Mouse (Mus musculus): Measurements from ENCODE around the gene Dao. TPM values are rescaled to one million over a fixed set of nuclear protein-coding genes. Genes with fewer than 3 reads are reported as not detected.

The Dao gene
- polyA plus RNA-seq, 1 experiment = not detected

DNA sequence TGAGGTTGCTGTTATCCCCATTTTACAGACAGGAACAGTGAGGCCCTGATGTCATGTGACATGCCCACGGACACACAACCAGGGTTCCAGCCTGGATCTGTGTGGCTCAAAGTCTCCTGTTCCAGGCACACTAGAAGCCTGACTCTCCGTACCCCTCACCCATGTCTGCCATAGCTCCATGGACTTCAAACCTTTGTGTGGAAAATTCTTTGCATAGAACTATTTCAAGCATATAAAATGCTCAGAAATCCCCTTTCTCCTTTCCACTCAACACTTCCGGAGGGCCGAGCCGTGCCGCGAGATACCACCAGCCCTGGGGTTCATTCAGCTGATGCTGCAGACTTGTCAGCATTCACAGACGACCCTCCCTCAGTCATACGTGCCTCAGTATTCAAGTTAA, 64.0 kb downstream of the Dao start:
- no peaks in the 10 kb centered on the region for H3K36me3 ChIP-seq (ENCODE audit: control insufficient read depth)
- no peak overlapping the region for H3K4me3 ChIP-seq (replicated peaks)
- TF ChIP-seq GATA1 (IDR thresholded peaks at IDR 0.05; ENCODE audit: low read length) = no peak
- no peak for TF ChIP-seq TAL1 (IDR thresholded peaks at IDR 0.05; ENCODE audit: low read length)
- H3K9me3 ChIP-seq (ENCODE audit: control insufficient read depth, low read length) = peaks cover 7% of the 10 kb centered on the region
- H3K4me1 ChIP-seq (ENCODE audit: control insufficient read depth) = no peaks in the 10 kb centered on the region
- H3K27me3 ChIP-seq (ENCODE audit: control insufficient read depth) = no peaks in the 10 kb centered on the region

DNA sequence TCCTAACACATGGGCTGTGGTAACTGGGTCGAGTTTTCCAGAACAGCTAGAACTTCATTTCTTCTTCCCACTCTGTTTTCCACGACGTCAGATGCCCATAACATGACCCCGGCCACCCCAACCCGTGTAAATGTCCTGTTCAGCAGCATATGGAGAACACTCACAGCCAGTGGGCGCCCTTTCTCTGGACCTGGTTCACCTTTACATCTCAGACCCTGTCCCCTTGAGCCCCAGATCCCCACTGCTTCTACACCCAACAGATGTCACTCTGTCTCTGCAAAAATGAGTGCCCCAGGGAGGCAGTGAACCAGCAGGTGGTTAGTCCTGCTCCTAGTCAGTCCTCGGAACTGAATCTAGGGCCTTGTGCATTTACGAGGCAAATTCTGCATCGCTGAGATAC, 64.5 kb downstream of the Dao start:
- Histone ChIP-seq H3K27me3 (ENCODE audit: control insufficient read depth) (no peaks in the 10 kb centered on the region), H3K4me3 (replicated peaks) (no peak overlapping the region), H3K36me3 (ENCODE audit: control insufficient read depth) (no peaks in the 10 kb centered on the region), H3K9me3 (ENCODE audit: control insufficient read depth, low read length) (peaks cover 7% of the 10 kb centered on the region), H3K4me1 (ENCODE audit: control insufficient read depth) (no peaks in the 10 kb centered on the region)
- TF ChIP-seq GATA1 (IDR thresholded peaks at IDR 0.05; ENCODE audit: low read length) (no peak), TAL1 (IDR thresholded peaks at IDR 0.05; ENCODE audit: low read length) (no peak)

DNA sequence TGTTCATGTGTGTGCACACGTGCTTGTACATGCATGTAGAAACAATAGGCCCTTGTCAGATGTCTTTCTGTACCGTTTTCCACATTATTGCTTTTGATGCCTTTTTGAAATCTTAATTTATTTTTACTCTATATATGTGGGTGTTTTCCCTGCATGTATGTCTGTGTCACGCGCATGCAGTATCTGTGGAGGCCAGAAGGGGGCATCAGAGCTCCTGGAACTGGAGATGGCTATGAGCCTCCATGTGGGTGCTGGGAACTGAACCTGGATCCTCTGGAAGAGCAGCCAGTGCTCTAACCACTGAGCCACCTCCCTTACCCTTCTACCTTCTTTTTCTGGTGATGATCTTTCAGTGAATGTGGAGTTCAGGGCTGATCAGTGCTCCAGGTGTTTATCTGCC, 67.4 kb downstream of the Dao start:
- H3K4me3 ChIP-seq (replicated peaks) = no peak overlapping the region

DNA sequence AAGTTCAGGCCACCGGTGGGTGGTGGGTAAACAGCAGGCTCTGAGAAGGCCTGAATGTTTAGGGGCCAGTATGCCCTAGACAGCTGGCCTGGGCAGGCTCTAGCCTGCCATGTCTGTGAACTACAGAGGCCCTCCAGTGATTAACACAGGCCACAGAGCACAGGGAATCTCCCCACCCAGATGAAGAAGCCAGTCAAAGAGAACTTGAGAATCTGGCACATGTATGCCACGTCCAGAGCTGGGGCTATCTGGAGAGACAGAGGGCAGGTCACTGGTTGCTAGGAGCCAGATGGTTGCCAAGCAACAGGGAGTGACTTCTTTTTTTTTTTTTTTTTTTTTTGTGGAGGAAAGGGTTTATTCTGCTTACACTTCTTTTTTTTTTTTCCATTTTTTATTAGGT, 68.8 kb downstream of the Dao start:
- Histone ChIP-seq H3K4me1 (ENCODE audit: control insufficient read depth) (no peaks in the 10 kb centered on the region), H3K36me3 (ENCODE audit: control insufficient read depth) (no peaks in the 10 kb centered on the region), H3K27me3 (ENCODE audit: control insufficient read depth) (no peaks in the 10 kb centered on the region), H3K9me3 (ENCODE audit: control insufficient read depth, low read length) (peaks cover 7% of the 10 kb centered on the region), H3K4me3 (replicated peaks) (no peak overlapping the region)
- TF ChIP-seq GATA1 (IDR thresholded peaks at IDR 0.05; ENCODE audit: low read length) (no peak), TAL1 (IDR thresholded peaks at IDR 0.05; ENCODE audit: low read length) (no peak)

More for the DNA sequence above, 67.4 kb downstream of the Dao start:
- H3K4me1 ChIP-seq (ENCODE audit: control insufficient read depth) = no peaks in the 10 kb centered on the region
- no peaks in the 10 kb centered on the region for H3K36me3 ChIP-seq (ENCODE audit: control insufficient read depth)
- no peaks in the 10 kb centered on the region for H3K27me3 ChIP-seq (ENCODE audit: control insufficient read depth)
- peaks cover 7% of the 10 kb centered on the region for H3K9me3 ChIP-seq (ENCODE audit: control insufficient read depth, low read length)
- TF ChIP-seq GATA1 (IDR thresholded peaks at IDR 0.05; ENCODE audit: low read length) (no peak), TAL1 (IDR thresholded peaks at IDR 0.05; ENCODE audit: low read length) (no peak)

Other genes with a start within 250 kb of the Dao start
- 2.2 and 3.0 TPM in 2 replicates for gene Sart3, start 231.2 kb upstream of the Dao start, polyA plus RNA-seq (2012)
- 16.5 and 25.3 TPM in 2 replicates for gene Iscu, start 231.0 kb upstream of the Dao start, polyA plus RNA-seq (2012)
- gene Tmem119, start 203.2 kb upstream of the Dao start, polyA plus RNA-seq (2012) = 0.03 TPM in 2 replicates
- 1.1 and 1.4 TPM in 2 replicates for gene Selplg, start 171.1 kb upstream of the Dao start, polyA plus RNA-seq (2012)
- 2.0 and 2.4 TPM in 2 replicates for gene Coro1c, start 94.9 kb upstream of the Dao start, polyA plus RNA-seq (2012)
- 3.3 TPM in 2 replicates for gene Ssh1, start 9.8 kb upstream of the Dao start, polyA plus RNA-seq (2012)
- gene Usp30, start 61.8 kb downstream of the Dao start, polyA plus RNA-seq (2012) = 0.05 and 0.10 TPM in 2 replicates
- 0.04 TPM in 1 of 2 replicates, not detected in the other for gene Svop, start 87.9 kb downstream of the Dao start, polyA plus RNA-seq (2012)
- 0.91 and 1.8 TPM in 2 replicates for gene Alkbh2, start 124.5 kb downstream of the Dao start, polyA plus RNA-seq (2012)
- gene Ung, start 126.7 kb downstream of the Dao start, polyA plus RNA-seq (2012) = 2.7 and 3.7 TPM in 2 replicates
- under 0.01 and 0.01 TPM in 2 replicates for gene Acacb, start 142.8 kb downstream of the Dao start, polyA plus RNA-seq (2012)